Mouse (Mus musculus) brain, embryonic 14.5 days (tissue): ENCODE data around the gene Lrrc55.

ENCODE experiments used
- CTCF ChIP-seq: fragments of 200-500 bp; IDR thresholded peaks from 2 replicates; pipeline ENCODE4 v1.5.1; 2012; ENCODE audit warnings: inconsistent platforms, mild to moderate bottlenecking, moderate library complexity, borderline replicate concordance; ENCODE audit not compliant: insufficient read depth, insufficient read length; ENCODE audit errors: extremely low read depth
- POLR2A ChIP-seq: fragments of 200-500 bp; IDR thresholded peaks from 2 replicates; pipeline ENCODE4 v1.6.1; 2012; ENCODE audit warnings: mild to moderate bottlenecking, inconsistent platforms, borderline replicate concordance; ENCODE audit not compliant: poor library complexity, insufficient read depth, insufficient read length, severe bottlenecking; ENCODE audit errors: extremely low read depth

DNA sequence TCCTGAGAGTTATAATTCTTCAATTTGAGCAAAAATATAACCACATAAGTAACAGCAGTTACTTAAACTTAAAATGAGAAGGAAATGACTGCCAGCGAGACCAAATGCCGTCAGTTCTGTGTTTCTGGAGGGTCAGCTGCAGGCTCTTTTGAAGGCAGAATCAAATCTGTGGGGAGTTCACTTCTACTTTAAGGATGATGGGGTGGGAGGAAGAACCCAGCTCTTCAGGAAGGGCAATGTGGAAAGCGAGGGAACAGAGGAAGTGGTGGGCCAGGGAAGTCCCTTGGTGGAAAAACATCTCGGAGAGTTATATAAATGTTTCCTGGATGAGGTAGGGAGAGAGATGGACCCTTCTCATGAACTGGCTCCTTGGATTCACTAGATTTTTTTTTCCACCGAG, 40.9 kb downstream of the Lrrc55 start:
- TF ChIP-seq CTCF (no peak), POLR2A (no peak)
